In genomic region chr17:56413113-56413512, GRCm38 (mm10) we compare ENCODE assay signal across 11 mouse cellular contexts.
DNase-seq lines count a peak whose midpoint lies in the region; ATAC-seq lines count a peak whose summit lies in the region.
"Had no signal": no experiment of that assay in that cellular context is flagged by ENCODE, and none has a peak within 500 bp of the region (broad histone marks: within the 10 kb centered on the region; RNA-seq: fewer than 3 reads in every experiment).

No protein-coding gene starts in this region.

- intact Hi-C loops in left cerebral cortex, postnatal 25 days (cut with DNase I): loop anchor here (5.0 kb wide), 1 partner anchor 139 kb away; the partner anchor contains the start of gene Gm20219

- peak; percentile 59 for ATAC-seq in cerebellum, adult (ENCODE audit: insufficient number of reproducible peaks, low FRiP score, low TSS enrichment)

- no peak for DNase-seq in cerebellum, postnatal 4 days (ENCODE audit: low spot score in 2 of 2)
- DNase-seq in ovary, postnatal 36 days (ENCODE audit: low spot score): peak; percentile 38
- no peak for DNase-seq in ovary, postnatal 14 days (ENCODE audit: low spot score)
- DNase-seq in cerebellum, postnatal 10 days: peak; percentile 60 to 66
- DNase-seq in gastrocnemius, postnatal 25 days: no peak
- DNase-seq in left cerebral cortex, postnatal 25 days (ENCODE audit: low spot score in 2 of 2): no peak
- DNase-seq: B cell, adult 2 months; right cerebral cortex, adult 18-20 months; spleen, adult 18-20 months; thymus, postnatal 14 days had no signal

Comparison
In these comparisons a context has a peak if more than half of its experiments do, and no peak if none do; other contexts are left out.
1. DNase-seq: peak in ovary, postnatal 36 days (single experiment) and cerebellum, postnatal 10 days (2 of 2); none in cerebellum, postnatal 4 days (0 of 2), ovary, postnatal 14 days (single experiment), gastrocnemius, postnatal 25 days (single experiment) and left cerebral cortex, postnatal 25 days (0 of 2).